Mouse (Mus musculus) heart, embryonic 16.5 days (tissue): ENCODE data around the gene Slc1a3. TPM values are rescaled to one million over a fixed set of nuclear protein-coding genes. Genes with fewer than 3 reads are reported as not detected.
"Not testable (repeated sequence)": the region's sequence is repeated elsewhere in the genome, so short reads cannot be mapped to it uniquely, and the experiment has no call there.

ENCODE experiments used
- ATAC-seq: fragments of 200-750 bp; cut with Nextera tagmentation; replicated peaks from 2 replicates; pipeline ENCODE4 v1.8.0; 2017; ENCODE audit warnings: moderate number of reproducible peaks; ENCODE audit not compliant: insufficient read depth, low FRiP score; ENCODE audit errors: extremely low read depth
- H3K27ac ChIP-seq: fragments of 300-500 bp; sonication (generic); 2 replicates; pipeline ENCODE4 v1.5.1; 2014; ENCODE audit warnings: mild to moderate bottlenecking, low read length, control low read depth, moderate library complexity
- H3K27me3 ChIP-seq: fragments of 300-500 bp; sonication (generic); 2 replicates; pipeline ENCODE4 v1.6.1; 2014; ENCODE audit warnings: low read length, mixed read lengths; ENCODE audit not compliant: control insufficient read depth, insufficient read depth
- H3K36me3 ChIP-seq: fragments of 300-500 bp; sonication (generic); 2 replicates; pipeline ENCODE4 v1.6.1; 2014; ENCODE audit not compliant: control insufficient read depth, insufficient read depth
- H3K4me1 ChIP-seq: fragments of 300-500 bp; sonication (generic); 2 replicates; pipeline ENCODE4 v1.6.1; 2014; ENCODE audit warnings: low read length, mixed read lengths; ENCODE audit not compliant: control insufficient read depth, insufficient read depth
- H3K4me2 ChIP-seq: fragments of 300-500 bp; sonication (generic); 2 replicates; pipeline ENCODE4 v1.6.1; 2014; ENCODE audit warnings: low read depth, mild to moderate bottlenecking, control low read depth, low read length
- H3K4me3 ChIP-seq: fragments of 300-500 bp; sonication (generic); 2 replicates; pipeline ENCODE4 v1.5.1; 2014; ENCODE audit warnings: mild to moderate bottlenecking, control low read depth, low read length
- H3K9ac ChIP-seq: fragments of 300-500 bp; sonication (generic); 2 replicates; pipeline ENCODE4 v1.6.1; 2014; ENCODE audit warnings: low read length, control low read depth
- H3K9me3 ChIP-seq: fragments of 300-500 bp; sonication (generic); replicated peaks from 2 replicates; pipeline ENCODE4 v1.6.1; 2016; ENCODE audit warnings: low read length; ENCODE audit not compliant: control insufficient read depth
- WGBS: fragments of 180-500 bp; shearing (Covaris S2); extraction: QIAGEN DNeasy Blood & Tissue Kit; methylation state at CpG from one replicate; pipeline ENCODE4 v1.1.7; 2014; 5-methylcytosine and 5-hydroxymethylcytosine counted together
- polyA plus RNA-seq: library from polyadenylated mRNA; unstranded; fragments of >200 nt; fragmentation: Nextera tagmentation; extraction: Ambion mirVana; gene quantifications from 2 replicates; pipeline ENCODE4 v1.2.1, GENCODE M21; 2015

Gene Slc1a3
- polyA plus RNA-seq, 1 experiment from 2014 or later, result 15.2 TPM

DNA sequence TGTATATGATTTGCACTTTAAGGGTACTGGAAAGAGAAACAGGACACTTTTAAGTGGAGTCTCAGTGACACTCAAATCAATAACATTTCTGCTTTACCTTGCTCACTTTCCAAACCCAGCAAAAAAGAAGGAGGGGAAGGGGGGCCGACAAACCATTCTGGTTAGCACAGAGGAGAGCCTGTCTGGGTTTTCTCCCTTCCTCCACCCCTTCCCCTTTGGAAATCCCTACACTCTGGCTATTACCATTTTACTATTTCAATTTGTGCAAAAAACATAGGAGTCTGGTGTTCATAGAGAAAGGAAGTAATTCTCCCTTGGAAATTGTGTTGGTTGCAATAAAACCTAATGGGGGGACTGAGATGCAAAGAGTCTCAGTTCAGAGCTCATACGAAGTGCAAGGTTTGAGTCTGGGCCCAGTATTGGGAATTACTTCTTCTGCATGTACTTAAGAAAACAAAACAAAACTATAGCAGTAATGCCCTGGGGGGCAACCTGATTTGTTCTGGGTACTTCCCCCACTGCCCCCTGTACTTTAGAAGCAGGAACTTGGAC lies 1.9 kb upstream of the Slc1a3 start:
- Histone ChIP-seq H3K27me3 (no peaks in the 10 kb centered on the region), H3K9ac (no peak overlapping the region), H3K4me2 (no peak overlapping the region), H3K9me3 (no peaks in the 10 kb centered on the region), H3K4me1 (peaks cover 8% of the 10 kb centered on the region; the same call in 1 of the 2 replicates), H3K27ac (no peak overlapping the region), H3K4me3 (no peak overlapping the region), H3K36me3 (no peaks in the 10 kb centered on the region)
- no peak for ATAC-seq
- WGBS, result 70% methylated on average over 2 of the region's 2 CpGs

DNA sequence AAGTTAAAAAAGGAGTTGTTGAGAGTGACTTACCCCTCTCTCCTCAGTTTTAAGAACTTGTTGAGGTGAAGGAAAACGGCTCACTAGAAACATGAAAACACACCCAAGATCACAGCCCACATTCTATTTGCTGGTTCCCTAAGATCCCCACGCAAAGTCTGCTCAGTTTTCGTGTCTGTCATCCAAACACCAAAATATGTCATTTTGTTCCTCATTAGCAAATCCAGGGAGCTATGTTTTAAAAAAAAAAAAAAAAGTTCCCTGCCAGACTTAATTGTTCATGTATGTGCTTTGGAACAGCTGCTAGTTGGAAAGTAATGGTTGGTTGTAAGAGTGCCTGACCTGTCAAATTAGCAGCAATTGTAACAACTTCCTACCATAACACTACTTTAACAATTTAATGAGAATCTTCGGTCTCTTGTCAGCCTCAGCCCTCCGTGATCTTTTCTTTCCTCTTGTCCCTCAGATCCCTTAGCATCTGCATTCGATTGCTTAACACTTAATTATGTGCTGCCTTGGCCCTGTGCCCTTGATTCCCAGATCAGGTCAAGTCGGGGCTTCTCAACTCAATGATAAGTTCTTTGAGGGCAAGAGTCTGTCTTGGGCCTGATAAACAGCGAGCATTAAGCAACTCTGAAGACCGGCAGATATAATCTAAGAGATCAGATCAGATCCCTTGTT lies 1.2 kb upstream of the Slc1a3 start:
- Histone ChIP-seq H3K36me3 (no peaks in the 10 kb centered on the region), H3K9me3 (no peaks in the 10 kb centered on the region), H3K9ac (no peak overlapping the region), H3K4me2 (no peak overlapping the region), H3K27me3 (no peaks in the 10 kb centered on the region), H3K4me3 (no peak overlapping the region), H3K4me1 (peaks cover 8% of the 10 kb centered on the region; the same call in 1 of the 2 replicates), H3K27ac (no peak overlapping the region)
- no peak for ATAC-seq
- 55% methylated on average over 9 of the region's 9 CpGs for WGBS

DNA sequence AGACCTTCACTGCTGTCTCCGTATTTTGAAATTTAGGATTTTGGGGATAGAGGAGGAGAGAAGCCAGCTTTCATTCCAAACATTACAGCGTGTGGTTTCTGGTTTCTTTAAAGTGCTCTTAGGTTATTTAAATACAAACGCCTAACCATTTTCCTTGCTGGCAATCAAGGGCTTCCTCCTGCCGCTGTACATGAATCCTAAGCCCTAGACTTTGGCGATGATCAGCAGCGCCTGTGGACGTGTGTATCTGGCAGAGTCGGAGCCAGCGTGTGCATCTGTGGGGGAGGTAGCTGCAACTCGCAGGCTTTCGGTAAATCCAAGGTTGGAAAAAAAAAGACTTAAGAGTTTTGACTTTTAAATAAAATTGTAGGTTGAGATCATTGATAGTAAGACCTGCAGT lies 986 bp downstream of the Slc1a3 start:
- WGBS, result 1% methylated on average over 11 of the region's 11 CpGs
- Histone ChIP-seq H3K9me3 (no peaks in the 10 kb centered on the region), H3K9ac (peak overlapping the region; percentile 82), H3K27me3 (no peaks in the 10 kb centered on the region), H3K4me1 (peaks cover 6% of the 10 kb centered on the region; the same call in 1 of the 2 replicates), H3K4me2 (peak overlapping the region; percentile 85), H3K27ac (no peak overlapping the region), H3K36me3 (no peaks in the 10 kb centered on the region), H3K4me3 (peak overlapping the region; percentile 80)
- ATAC-seq, result 0 out of 2 replicates have a peak, but pooled peaks have one; percentile 65

DNA sequence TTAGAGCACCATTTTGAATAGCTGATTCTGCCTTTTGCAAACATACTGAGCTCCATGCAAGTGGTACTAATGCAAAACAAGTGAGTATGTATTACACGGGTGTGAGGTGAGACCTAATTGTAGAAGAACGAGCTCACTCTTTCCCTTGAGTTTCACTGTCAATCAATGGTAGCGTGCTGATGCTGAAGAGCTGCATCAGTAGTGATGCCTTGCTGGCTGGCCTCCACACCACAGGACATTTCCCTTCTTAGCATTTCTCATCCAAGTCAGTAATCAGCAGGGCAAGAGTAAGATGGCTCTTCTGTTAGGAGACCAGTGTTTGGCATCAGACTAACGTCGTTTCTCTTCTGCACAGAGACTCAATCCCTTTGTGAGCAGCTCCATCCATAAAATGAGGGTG lies 4.0 kb downstream of the Slc1a3 start:
- 73% methylated on average over 5 of the region's 5 CpGs for WGBS
- peaks cover 6% of the 10 kb centered on the region; the same call in 1 of the 2 replicates for H3K4me1 ChIP-seq
- no peaks in the 10 kb centered on the region for H3K36me3 ChIP-seq
- H3K4me2 ChIP-seq, result no peak overlapping the region
- H3K27ac ChIP-seq, result no peak overlapping the region
- no peaks in the 10 kb centered on the region for H3K27me3 ChIP-seq
- no peak overlapping the region for H3K9ac ChIP-seq
- H3K9me3 ChIP-seq, result no peaks in the 10 kb centered on the region
- no peak for ATAC-seq
- no peak overlapping the region for H3K4me3 ChIP-seq

DNA sequence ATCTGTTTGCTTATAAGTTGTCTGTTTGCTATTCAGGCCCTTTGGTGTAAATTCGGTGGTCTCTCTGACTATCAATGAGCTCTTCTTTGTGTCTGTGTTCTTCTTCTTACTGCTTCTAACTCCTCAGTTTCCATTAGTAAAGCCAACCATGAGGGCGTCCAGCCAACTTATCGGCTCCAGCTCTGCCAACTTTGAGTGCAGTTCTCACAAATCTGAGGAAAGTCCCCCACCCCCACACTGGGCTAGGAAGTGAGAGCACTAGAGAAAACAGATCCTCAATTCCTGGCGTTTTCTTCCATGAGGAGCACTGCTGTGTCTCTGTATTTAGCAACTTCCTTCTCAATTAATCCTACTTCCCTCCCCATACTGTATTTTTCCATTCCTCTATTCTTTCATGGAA lies 4.4 kb downstream of the Slc1a3 start:
- Histone ChIP-seq H3K9me3 (no peaks in the 10 kb centered on the region), H3K27me3 (no peaks in the 10 kb centered on the region), H3K9ac (no peak overlapping the region), H3K27ac (no peak overlapping the region), H3K4me1 (peaks cover 6% of the 10 kb centered on the region; the same call in 1 of the 2 replicates), H3K4me2 (no peak overlapping the region), H3K4me3 (no peak overlapping the region), H3K36me3 (no peaks in the 10 kb centered on the region)
- WGBS, result 65% methylated on average over 4 of the region's 4 CpGs
- no peak for ATAC-seq

DNA sequence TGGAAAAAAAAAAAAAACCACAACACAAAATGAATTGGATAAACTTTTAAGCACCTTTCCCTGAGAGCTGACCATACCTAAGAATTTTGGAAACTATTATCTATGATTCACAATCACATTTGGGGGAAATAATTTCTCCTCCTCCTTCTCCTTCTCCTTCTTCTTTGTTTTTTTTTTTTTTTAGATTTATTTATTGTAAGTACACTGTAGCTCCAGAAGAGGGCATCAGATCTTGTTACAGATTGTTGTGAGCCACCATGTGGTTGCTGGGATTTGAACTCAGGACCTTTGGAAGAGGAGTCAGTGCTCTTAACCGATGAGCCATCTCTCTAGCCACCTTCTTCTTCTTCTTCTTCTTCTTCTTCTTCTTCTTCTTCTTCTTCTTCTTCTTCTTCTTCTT lies 5.0 kb downstream of the Slc1a3 start:
- WGBS, result 93% methylated on average over 1 of the region's 1 CpGs
- not testable (repeated sequence) for H3K9ac ChIP-seq

DNA sequence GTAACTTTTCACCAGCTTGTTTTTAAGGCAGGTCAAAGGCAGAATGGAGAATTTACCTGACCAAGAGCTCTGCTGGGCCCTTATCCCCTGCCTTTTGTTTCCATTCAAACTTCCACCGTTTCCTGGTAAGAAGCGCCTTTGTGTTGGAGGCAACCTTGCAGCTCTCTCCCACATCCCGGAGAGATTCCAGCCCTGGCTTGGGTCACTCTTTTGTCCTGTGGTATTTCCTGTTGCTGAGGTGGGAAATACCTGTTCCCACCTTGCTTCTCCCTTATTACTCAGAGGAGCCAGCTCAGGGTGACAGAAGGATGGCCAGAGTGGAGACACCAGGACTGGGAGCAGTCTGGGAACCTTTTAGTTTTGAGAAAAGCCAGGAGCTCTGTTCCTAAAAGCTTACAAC lies 12.6 kb downstream of the Slc1a3 start:
- Histone ChIP-seq H3K9me3 (no peaks in the 10 kb centered on the region), H3K9ac (no peak overlapping the region), H3K4me3 (no peak overlapping the region), H3K27ac (no peak overlapping the region), H3K4me2 (no peak overlapping the region), H3K36me3 (no peaks in the 10 kb centered on the region), H3K27me3 (no peaks in the 10 kb centered on the region), H3K4me1 (no peaks in the 10 kb centered on the region; the same call in 1 of the 2 replicates)
- WGBS, result 53% methylated on average over 3 of the region's 3 CpGs
- ATAC-seq, result no peak

More for the DNA sequence above, 5.0 kb downstream of the Slc1a3 start:
- H3K36me3 ChIP-seq, H3K4me1 ChIP-seq, H3K9me3 ChIP-seq, H3K4me3 ChIP-seq, H3K27ac ChIP-seq, ATAC-seq, H3K4me2 ChIP-seq, H3K27me3 ChIP-seq: not testable (repeated sequence)

DNA sequence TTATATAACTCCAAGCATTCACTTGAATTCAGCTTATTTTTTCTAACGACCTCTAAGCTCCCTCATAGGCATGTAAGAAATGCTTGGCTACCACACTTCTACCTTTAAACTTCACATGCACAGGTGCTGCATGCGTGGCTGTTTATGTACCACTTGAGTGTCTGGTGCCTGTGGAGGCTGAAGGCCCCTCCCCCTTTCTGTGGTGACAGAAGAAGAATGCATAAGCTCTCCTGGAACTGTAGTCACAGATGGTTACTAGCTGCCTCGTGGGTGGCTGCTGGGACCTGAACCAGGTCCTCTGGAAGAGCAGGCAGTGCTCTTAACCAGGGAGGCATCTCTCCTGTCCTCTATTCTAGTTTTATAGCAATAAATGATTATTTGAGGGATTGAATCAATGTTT lies 13.1 kb downstream of the Slc1a3 start:
- Histone ChIP-seq H3K4me2 (no peak overlapping the region), H3K36me3 (no peaks in the 10 kb centered on the region), H3K4me3 (no peak overlapping the region), H3K4me1 (no peaks in the 10 kb centered on the region; the same call in 1 of the 2 replicates), H3K27ac (no peak overlapping the region), H3K9me3 (no peaks in the 10 kb centered on the region), H3K27me3 (no peaks in the 10 kb centered on the region), H3K9ac (no peak overlapping the region)
- WGBS, result 47% methylated on average over 3 of the region's 3 CpGs
- no peak for ATAC-seq

DNA sequence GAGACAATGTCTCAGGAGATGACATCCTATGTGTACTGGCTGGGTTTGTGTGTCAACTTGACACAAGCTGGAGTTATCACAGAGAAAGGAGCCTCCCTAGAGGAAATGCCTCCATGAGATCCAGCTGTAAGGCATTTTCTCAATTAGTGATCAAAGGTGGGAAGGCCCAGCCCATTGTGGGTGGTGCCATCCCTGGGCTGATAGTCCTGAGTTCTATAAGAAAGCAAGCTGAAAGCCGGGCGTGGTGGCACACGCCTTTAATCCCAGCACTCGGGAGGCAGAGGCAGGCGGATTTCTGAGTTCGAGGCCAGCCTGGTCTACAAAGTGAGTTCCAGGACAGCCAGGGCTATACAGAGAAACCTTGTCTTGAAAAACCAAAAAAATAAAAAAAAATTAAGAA lies 20.4 kb downstream of the Slc1a3 start:
- H3K27me3 ChIP-seq, H3K4me1 ChIP-seq, ATAC-seq, H3K27ac ChIP-seq, H3K36me3 ChIP-seq, H3K4me2 ChIP-seq, H3K9me3 ChIP-seq, H3K9ac ChIP-seq, H3K4me3 ChIP-seq: not testable (repeated sequence)
- 95% methylated on average over 6 of the region's 6 CpGs for WGBS
